Mouse (Mus musculus): Measurements from ENCODE around the gene Wrb. TPM values are rescaled to one million over a fixed set of nuclear protein-coding genes. Genes with fewer than 3 reads are reported as not detected.

Gene Wrb
- polyA plus RNA-seq, 2 experiments: 7.3 to 13.3 TPM

- H3K9ac ChIP-seq (replicated peaks): no peak within 1 kb of the TSS
- DNase-seq (ENCODE audit: low read depth in 3 of 3, low spot score in 3 of 3): peak in 1 of 3 experiments; percentile 10
- no peak within 1 kb of the TSS for H3K27ac ChIP-seq
Measured at GRCm38 (mm10) chr16:96199913-96200701, 54.9 kb downstream of the Wrb start, which contains the start of gene Sh3bgr. Sh3bgr (plus strand) TSS chr16:96200450.

GRCm38 (mm10) chr16:96200702-96201028, 55.5 kb downstream of the Wrb start:
- H3K9ac ChIP-seq (replicated peaks): no peak overlapping the region
- H3K4me3 ChIP-seq (ENCODE audit: insufficient read depth in 1 of 2, low read depth in 2 of 2, low read length in 2 of 2): no peak overlapping the region

More at GRCm38 (mm10) chr16:96199913-96200701, 54.9 kb downstream of the Wrb start, which contains the start of gene Sh3bgr:
- peak; percentile 35; the same call in 1 of the 2 replicates for ATAC-seq (ENCODE audit: insufficient read depth)
- Histone ChIP-seq H3K36me3 (replicated peaks; ENCODE audit: control insufficient read depth, insufficient read depth, low read depth) (no peaks in the 10 kb centered on the region), H3K27me3 (ENCODE audit: control insufficient read depth, insufficient read depth, low read length) (peaks cover 3% of the 10 kb centered on the region; the same call in 1 of the 2 replicates), H3K4me1 (replicated peaks; ENCODE audit: control insufficient read depth in 2 of 2, insufficient read depth in 2 of 2, low read length in 1 of 2) (no peaks in the 10 kb centered on the region), H3K9me3 (ENCODE audit: control insufficient read depth, low read length) (no peaks in the 10 kb centered on the region), H3K4me3 (ENCODE audit: insufficient read depth in 1 of 2, low read depth in 2 of 2, low read length in 2 of 2) (0 out of 4 replicates have a peak within 1 kb of the TSS, but pooled peaks of 1 of the 2 experiments have one; percentile 6), H3K4me2 (ENCODE audit: low read depth) (peak within 1 kb of the TSS; percentile 44)
- TF ChIP-seq EP300 (IDR thresholded peaks at IDR 0.05; ENCODE audit: low read depth) (no peak), CTCF (IDR thresholded peaks at IDR 0.05; ENCODE audit: low read depth) (no peak)
- 9% methylated on average over 20 of the region's 20 CpGs for WGBS (ENCODE audit: insufficient replicate concordance)

GRCm38 (mm10) chr16:96201485-96202232, 56.5 kb downstream of the Wrb start:
- no peak for DNase-seq (ENCODE audit: low read depth in 3 of 3, low spot score in 3 of 3)
- H3K36me3 ChIP-seq (replicated peaks; ENCODE audit: control insufficient read depth, insufficient read depth, low read depth): no peaks in the 10 kb centered on the region
- no peak overlapping the region for H3K4me2 ChIP-seq (ENCODE audit: low read depth)
- no peak overlapping the region for H3K27ac ChIP-seq
- no peaks in the 10 kb centered on the region for H3K4me1 ChIP-seq (replicated peaks; ENCODE audit: control insufficient read depth in 2 of 2, insufficient read depth in 2 of 2, low read length in 1 of 2)
- H3K4me3 ChIP-seq (ENCODE audit: insufficient read depth in 1 of 2, low read depth in 2 of 2, low read length in 2 of 2): no peak overlapping the region
- H3K9me3 ChIP-seq (ENCODE audit: control insufficient read depth, low read length): no peaks in the 10 kb centered on the region
- TF ChIP-seq CTCF (IDR thresholded peaks at IDR 0.05; ENCODE audit: low read depth) (no peak), EP300 (IDR thresholded peaks at IDR 0.05; ENCODE audit: low read depth) (no peak)
- no peak overlapping the region for H3K9ac ChIP-seq (replicated peaks)
- H3K27me3 ChIP-seq (ENCODE audit: control insufficient read depth, insufficient read depth, low read length): peaks cover 3% of the 10 kb centered on the region; the same call in 1 of the 2 replicates
- WGBS (ENCODE audit: insufficient replicate concordance): 60% methylated on average over 11 of the region's 11 CpGs
- no peak for ATAC-seq (ENCODE audit: insufficient read depth)

More at GRCm38 (mm10) chr16:96200702-96201028, 55.5 kb downstream of the Wrb start:
- H3K27me3 ChIP-seq (ENCODE audit: control insufficient read depth, insufficient read depth, low read length): peaks cover 3% of the 10 kb centered on the region; the same call in 1 of the 2 replicates
- H3K36me3 ChIP-seq (replicated peaks; ENCODE audit: control insufficient read depth, insufficient read depth, low read depth): no peaks in the 10 kb centered on the region
- no peak for DNase-seq (ENCODE audit: low read depth in 3 of 3, low spot score in 3 of 3)
- peak overlapping the region; percentile 44 for H3K4me2 ChIP-seq (ENCODE audit: low read depth)
- H3K27ac ChIP-seq: no peak overlapping the region
- TF ChIP-seq EP300 (IDR thresholded peaks at IDR 0.05; ENCODE audit: low read depth): no peak
- TF ChIP-seq CTCF (IDR thresholded peaks at IDR 0.05; ENCODE audit: low read depth): no peak
- WGBS (ENCODE audit: insufficient replicate concordance): 54% methylated on average over 9 of the region's 9 CpGs
- H3K9me3 ChIP-seq (ENCODE audit: control insufficient read depth, low read length): no peaks in the 10 kb centered on the region
- no peaks in the 10 kb centered on the region for H3K4me1 ChIP-seq (replicated peaks; ENCODE audit: control insufficient read depth in 2 of 2, insufficient read depth in 2 of 2, low read length in 1 of 2)
- ATAC-seq (ENCODE audit: insufficient read depth): no peak

Other genes starting within 250 kb of the Wrb start
- gene Psmg1, start 154.4 kb upstream of the Wrb start, polyA plus RNA-seq (2012; rRNA removed): 19.9 and 28.9 TPM in 2 replicates
- gene Psmg1, start 154.4 kb upstream of the Wrb start, polyA plus RNA-seq (2014; fragmentation: Nextera tagmentation; extraction: Ambion mirVana): 43.7 and 49.5 TPM in 2 replicates
- gene Brwd1, start 62.9 kb upstream of the Wrb start, polyA plus RNA-seq (2012; rRNA removed): 4.8 and 7.3 TPM in 2 replicates
- 12.3 and 14.3 TPM in 2 replicates for gene Brwd1, start 62.9 kb upstream of the Wrb start, polyA plus RNA-seq (2014; fragmentation: Nextera tagmentation; extraction: Ambion mirVana)
- 35.6 and 58.7 TPM in 2 replicates for gene Hmgn1, start 17.7 kb upstream of the Wrb start, polyA plus RNA-seq (2012; rRNA removed)
- 120 and 122 TPM in 2 replicates for gene Hmgn1, start 17.7 kb upstream of the Wrb start, polyA plus RNA-seq (2014; fragmentation: Nextera tagmentation; extraction: Ambion mirVana)
- gene Lca5l, start 46.9 kb downstream of the Wrb start, polyA plus RNA-seq (2012; rRNA removed): 0.03 and 0.04 TPM in 2 replicates
- gene Lca5l, start 46.9 kb downstream of the Wrb start, polyA plus RNA-seq (2014; fragmentation: Nextera tagmentation; extraction: Ambion mirVana): not detected in 2 replicates
- 0.12 and 0.30 TPM in 2 replicates for gene Sh3bgr, start 55.0 kb downstream of the Wrb start, polyA plus RNA-seq (2012; rRNA removed)
- gene Sh3bgr, start 55.0 kb downstream of the Wrb start, polyA plus RNA-seq (2014; fragmentation: Nextera tagmentation; extraction: Ambion mirVana): 0.28 and 0.29 TPM in 2 replicates
- gene B3galt5, start 90.4 kb downstream of the Wrb start, polyA plus RNA-seq (2012; rRNA removed): 0.03 and 0.05 TPM in 2 replicates
- gene B3galt5, start 90.4 kb downstream of the Wrb start, polyA plus RNA-seq (2014; fragmentation: Nextera tagmentation; extraction: Ambion mirVana): not detected in 2 replicates

Measured in liver, embryonic 14.5 days (tissue).